Mouse (Mus musculus): Measurements from ENCODE around the gene Akap1.
"Not testable (repeated sequence)": the region's sequence is repeated elsewhere in the genome, so short reads cannot be mapped to it uniquely, and the experiment has no call there.

GRCm38 (mm10) chr11:88895800-88896232 is 31.4 kb upstream of the Akap1 start:
- not testable (repeated sequence) for TF ChIP-seq POLR2A (IDR thresholded peaks at IDR 0.05; ENCODE audit: low read depth, low read length); CTCF (IDR thresholded peaks at IDR 0.05; ENCODE audit: extremely low read depth, insufficient read depth, insufficient read length, insufficient replicate concordance)
